Mouse (Mus musculus) testis, adult 2 months (tissue): ENCODE measurements at regions not wholly inside any gene's neighbourhood (a gene's known extent, or its start where the extent isn't known, plus 50 kb on each side); places are given as distances from the start of the nearest gene placed in this dataset.

Source experiments
- H3K27ac ChIP-seq: fragments of 200-500 bp; 2 replicates; pipeline ENCODE4 v1.5.1; 2012; ENCODE audit warnings: low read depth, low read length; ENCODE audit not compliant: control insufficient read depth, insufficient read depth
- H3K27me3 ChIP-seq: fragments of 200-500 bp; 2 replicates; pipeline ENCODE4 v1.6.1; 2012; ENCODE audit warnings: mild to moderate bottlenecking, low read length, moderate library complexity; ENCODE audit not compliant: control insufficient read depth, insufficient read depth
- H3K36me3 ChIP-seq: fragments of 200-500 bp; 2 replicates; pipeline ENCODE4 v1.6.1; 2012; ENCODE audit warnings: mild to moderate bottlenecking, low read length; ENCODE audit not compliant: control insufficient read depth, insufficient read depth
- H3K4me1 ChIP-seq: fragments of 200-500 bp; 2 replicates; pipeline ENCODE4 v1.6.1; 2012; ENCODE audit warnings: low read length; ENCODE audit not compliant: control insufficient read depth, insufficient read depth
- H3K4me3 ChIP-seq: fragments of 200-500 bp; 2 replicates; pipeline ENCODE4 v1.5.1; 2012; ENCODE audit warnings: low read depth, mild to moderate bottlenecking, low read length, moderate library complexity, mixed read lengths; ENCODE audit not compliant: control insufficient read depth
- CTCF ChIP-seq: fragments of 200-500 bp; IDR thresholded peaks from 2 replicates; pipeline ENCODE4 v1.5.1; 2012; ENCODE audit warnings: low read depth, mild to moderate bottlenecking, inconsistent platforms, low read length, moderate library complexity; ENCODE audit not compliant: control insufficient read depth, insufficient read depth, insufficient replicate concordance
- POLR2A ChIP-seq: fragments of 200-500 bp; IDR thresholded peaks from 2 replicates; pipeline ENCODE4 v1.6.1; 2012; ENCODE audit warnings: low read depth, mild to moderate bottlenecking, inconsistent platforms, low read length, moderate library complexity; ENCODE audit not compliant: control insufficient read depth

DNA sequence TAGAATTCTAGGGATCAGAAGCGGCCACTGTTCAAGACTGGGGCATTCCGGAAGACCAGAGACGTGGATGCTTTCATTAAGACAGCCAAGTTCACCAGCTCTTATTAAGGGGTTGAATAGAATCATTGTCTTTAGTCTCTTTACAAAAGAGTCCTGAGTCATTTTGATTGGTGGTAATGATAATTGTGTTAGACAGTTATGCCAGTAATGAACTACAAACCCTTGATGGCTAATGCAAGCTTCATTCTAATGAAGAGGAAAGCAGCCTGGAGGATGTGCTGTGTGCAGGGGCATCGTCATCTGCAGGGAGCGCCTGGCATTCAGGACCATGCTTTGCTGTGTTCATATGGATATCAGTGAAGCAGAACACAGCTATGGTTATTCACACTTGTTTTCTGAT is 70.3 kb upstream of the Lyplal1 start:
- Histone ChIP-seq H3K4me1 (peaks cover 1% of the 10 kb centered on the region), H3K27ac (no peak overlapping the region), H3K36me3 (no peaks in the 10 kb centered on the region), H3K4me3 (no peak overlapping the region), H3K27me3 (no peaks in the 10 kb centered on the region)
- TF ChIP-seq POLR2A (no peak), CTCF (no peak)

DNA sequence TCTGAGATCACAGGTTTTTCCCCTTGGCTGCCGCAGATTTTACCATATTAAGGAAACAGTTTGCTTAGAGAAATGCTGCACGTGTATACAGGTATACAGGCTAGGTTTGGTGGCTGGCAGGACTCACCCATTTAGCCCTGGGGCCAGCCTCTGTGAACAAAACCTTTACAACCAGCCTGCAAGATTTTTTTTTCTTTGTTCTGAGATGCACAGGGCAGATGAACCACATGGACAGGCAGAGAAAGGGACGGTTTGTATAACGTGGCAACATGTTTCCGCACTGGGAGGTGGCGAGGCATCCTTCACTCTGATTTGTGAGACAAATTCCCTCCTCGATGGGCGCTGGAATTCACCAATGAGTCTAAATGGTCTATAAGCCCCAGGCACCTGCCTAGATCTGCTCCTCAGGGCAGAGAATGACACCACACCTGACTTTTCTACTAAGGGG is 66.1 kb upstream of the Lyplal1 start:
- Histone ChIP-seq H3K27ac (no peak overlapping the region), H3K36me3 (no peaks in the 10 kb centered on the region), H3K4me1 (peaks cover 3% of the 10 kb centered on the region), H3K27me3 (no peaks in the 10 kb centered on the region), H3K4me3 (no peak overlapping the region)
- TF ChIP-seq POLR2A (no peak), CTCF (no peak)

DNA sequence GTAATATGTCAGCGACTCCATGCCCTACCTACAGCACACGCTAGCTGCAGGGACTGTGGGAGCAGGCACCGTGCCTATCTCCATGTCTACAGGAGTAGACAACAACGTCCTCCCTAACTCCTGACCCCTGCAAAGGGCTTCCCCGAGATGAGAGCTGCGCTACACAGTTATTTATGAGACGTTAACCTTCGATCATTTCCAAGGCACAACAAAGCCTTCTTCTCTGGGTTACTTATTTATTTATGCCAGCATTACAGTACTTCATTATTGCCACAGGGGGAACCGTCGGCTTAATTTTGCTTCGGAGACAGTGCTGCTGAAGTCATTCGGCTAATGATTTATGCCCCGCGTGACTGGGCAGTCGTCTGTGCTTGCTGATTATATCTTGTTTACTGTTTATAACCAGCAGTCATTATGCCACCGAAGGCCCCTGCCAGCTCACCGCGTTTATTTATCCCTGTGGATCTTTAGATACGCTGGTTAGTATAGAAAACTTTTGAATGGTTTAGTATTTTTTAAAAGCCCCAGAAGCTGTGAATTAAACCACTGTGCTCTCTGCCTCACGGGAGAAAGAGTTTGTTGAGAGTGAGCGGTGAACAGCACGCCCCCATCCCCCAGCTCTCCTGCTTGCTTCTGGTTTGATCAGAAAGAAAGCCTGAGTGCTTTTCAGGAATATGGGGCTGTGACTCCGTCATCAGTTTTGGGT is 65.5 kb upstream of the Lyplal1 start:
- no peak overlapping the region for H3K27ac ChIP-seq

DNA sequence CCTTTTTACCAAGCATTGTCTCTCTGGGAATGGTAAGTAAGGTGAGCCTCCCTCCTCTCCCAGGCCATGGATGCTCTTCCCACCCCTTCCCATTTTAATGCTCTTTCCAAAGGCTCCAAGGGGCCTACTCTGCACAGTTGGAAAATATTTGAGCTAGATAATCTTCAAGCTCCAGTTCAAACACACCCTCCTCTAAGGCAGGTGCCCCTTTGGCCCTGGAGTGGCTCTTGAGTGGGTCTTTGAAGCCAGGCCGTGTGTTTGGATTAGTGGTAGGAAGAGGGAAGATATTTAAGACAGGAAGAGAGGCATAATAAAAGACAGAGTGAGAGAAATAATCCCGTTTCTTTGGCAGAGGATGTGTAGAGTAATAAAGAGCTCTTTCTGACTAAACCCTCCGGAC is 59.9 kb upstream of the Lyplal1 start:
- Histone ChIP-seq H3K4me1 (no peaks in the 10 kb centered on the region; the same call in 1 of the 2 replicates), H3K4me3 (no peak overlapping the region), H3K27me3 (no peaks in the 10 kb centered on the region), H3K27ac (no peak overlapping the region), H3K36me3 (no peaks in the 10 kb centered on the region)
- TF ChIP-seq POLR2A (no peak), CTCF (no peak)

More for the DNA sequence above, 65.5 kb upstream of the Lyplal1 start:
- Histone ChIP-seq H3K36me3 (no peaks in the 10 kb centered on the region), H3K27me3 (no peaks in the 10 kb centered on the region), H3K4me1 (peaks cover 3% of the 10 kb centered on the region), H3K4me3 (no peak overlapping the region)
- TF ChIP-seq CTCF (no peak), POLR2A (no peak)

DNA sequence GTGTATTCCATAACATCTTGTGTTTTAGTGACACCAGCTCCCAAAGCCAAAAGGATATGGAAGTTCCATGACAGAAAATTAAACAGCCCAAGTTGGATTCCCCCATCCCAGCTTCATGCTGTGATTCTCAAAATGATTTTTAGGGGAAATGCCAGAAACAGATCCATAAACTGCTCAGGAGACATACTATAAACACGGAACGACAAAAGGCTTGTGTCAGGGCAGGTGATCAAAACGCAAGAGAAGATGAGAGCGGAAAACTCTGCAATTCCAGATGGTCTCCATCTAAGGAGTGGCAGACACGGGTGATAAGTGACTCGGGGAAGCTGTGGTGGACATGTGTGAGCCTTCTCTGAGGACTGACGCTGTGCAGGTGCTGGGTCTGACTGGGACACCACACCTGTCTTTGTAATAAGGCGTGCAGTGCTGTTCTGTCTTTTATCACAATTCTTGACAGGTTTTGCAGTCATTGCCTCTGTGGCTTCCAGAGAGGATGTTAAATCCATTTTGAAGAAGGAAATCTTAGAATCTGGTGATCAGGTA is 56.4 kb upstream of the Lyplal1 start:
- Histone ChIP-seq H3K4me1 (no peaks in the 10 kb centered on the region; the same call in 1 of the 2 replicates), H3K4me3 (no peak overlapping the region), H3K27me3 (no peaks in the 10 kb centered on the region), H3K27ac (no peak overlapping the region), H3K36me3 (no peaks in the 10 kb centered on the region)
- TF ChIP-seq POLR2A (no peak), CTCF (no peak)

DNA sequence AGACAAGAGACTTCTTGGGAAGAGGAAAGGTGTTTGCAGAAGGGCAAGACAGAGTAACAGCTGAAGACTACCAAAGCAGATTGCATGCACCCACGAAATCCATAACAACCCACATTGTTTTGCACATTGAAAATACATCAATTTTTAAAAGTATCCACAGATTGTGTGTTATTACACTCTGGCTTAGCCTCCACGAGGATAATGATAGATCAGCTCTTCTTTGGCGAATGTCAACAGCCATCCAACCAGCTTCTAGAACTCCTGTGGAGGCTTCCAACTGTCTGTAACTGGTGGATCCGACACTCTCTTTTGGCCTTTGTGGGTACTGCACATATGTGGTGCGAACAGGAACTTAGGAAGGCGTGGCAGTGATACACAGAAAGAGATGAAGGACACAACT is 54.6 kb upstream of the Lyplal1 start:
- no peak for TF ChIP-seq POLR2A
- TF ChIP-seq CTCF: no peak
- H3K27me3 ChIP-seq: no peaks in the 10 kb centered on the region
- H3K27ac ChIP-seq: no peak overlapping the region
- no peaks in the 10 kb centered on the region; the same call in 1 of the 2 replicates for H3K4me1 ChIP-seq
- no peak overlapping the region for H3K4me3 ChIP-seq
- no peaks in the 10 kb centered on the region for H3K36me3 ChIP-seq
